Mouse (Mus musculus): Measurements from ENCODE around the gene Vmn1r95. TPM values are rescaled to one million over a fixed set of nuclear protein-coding genes. Genes with fewer than 3 reads are reported as not detected.
"Not testable (repeated sequence)": the region's sequence is repeated elsewhere in the genome, so short reads cannot be mapped to it uniquely, and the experiment has no call there.

Gene Vmn1r95
- polyA plus RNA-seq (2015; fragmentation: Nextera tagmentation; extraction: Ambion mirVana): not detected in 2 replicates

DNA sequence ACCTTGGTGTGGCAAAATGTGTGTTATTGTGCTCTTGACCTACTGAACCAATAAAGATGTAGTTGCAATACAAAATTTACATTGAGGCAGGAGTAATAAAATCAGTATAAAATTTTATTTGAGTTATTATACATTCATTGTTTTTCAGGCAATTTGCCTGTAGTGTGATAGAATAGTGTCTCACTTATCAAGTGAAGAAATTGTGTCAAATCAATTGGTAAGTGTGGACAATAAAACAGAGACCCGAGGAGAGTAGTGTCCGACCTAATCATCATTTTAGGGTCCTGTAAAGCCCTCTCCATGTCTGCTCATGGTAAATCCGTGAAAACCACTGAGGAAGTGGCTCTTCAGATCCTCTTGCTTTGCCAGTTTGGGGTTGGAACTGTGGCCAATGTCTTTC, at the start of gene Vmn1r95:
Vmn1r95 (plus strand) TSS at position 301 of the 400 bp plus-strand sequence.
- not testable (repeated sequence) for ATAC-seq (replicated peaks; ENCODE audit: low FRiP score); H3K27me3 ChIP-seq; H3K4me1 ChIP-seq; H3K27ac ChIP-seq; H3K4me3 ChIP-seq (replicated peaks); H3K9me3 ChIP-seq (replicated peaks); H3K4me2 ChIP-seq; H3K36me3 ChIP-seq; H3K9ac ChIP-seq
- WGBS: no CpG with 5 or more reads among the region's 3 CpGs

DNA sequence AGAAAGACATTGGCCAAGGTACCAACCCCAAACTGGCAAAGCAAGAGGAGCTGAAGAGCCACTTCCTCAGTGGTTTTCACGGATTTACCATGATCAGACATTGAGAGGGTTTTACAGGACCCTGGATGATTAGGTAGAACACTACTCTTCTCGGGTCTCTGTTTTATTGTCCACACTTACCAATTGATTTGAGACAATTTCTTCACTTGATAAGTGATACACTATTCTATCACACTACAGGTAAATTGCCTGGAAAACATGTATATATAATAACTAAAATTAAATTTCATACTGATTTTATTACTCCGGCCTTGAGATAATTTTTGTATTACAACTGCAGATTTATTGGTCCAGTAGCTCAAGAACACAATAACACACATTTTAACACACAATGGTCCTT, 25.2 kb upstream of the Vmn1r95 start, which contains the start of gene Vmn1r94:
Vmn1r94 (minus strand) TSS at position 101 of the 400 bp plus-strand sequence.
- not testable (repeated sequence) for ATAC-seq (replicated peaks; ENCODE audit: low FRiP score); H3K27ac ChIP-seq; H3K27me3 ChIP-seq; H3K4me3 ChIP-seq (replicated peaks); H3K9me3 ChIP-seq (replicated peaks); H3K36me3 ChIP-seq; H3K4me1 ChIP-seq; H3K9ac ChIP-seq; H3K4me2 ChIP-seq
- no CpG with 5 or more reads among the region's 3 CpGs for WGBS

DNA sequence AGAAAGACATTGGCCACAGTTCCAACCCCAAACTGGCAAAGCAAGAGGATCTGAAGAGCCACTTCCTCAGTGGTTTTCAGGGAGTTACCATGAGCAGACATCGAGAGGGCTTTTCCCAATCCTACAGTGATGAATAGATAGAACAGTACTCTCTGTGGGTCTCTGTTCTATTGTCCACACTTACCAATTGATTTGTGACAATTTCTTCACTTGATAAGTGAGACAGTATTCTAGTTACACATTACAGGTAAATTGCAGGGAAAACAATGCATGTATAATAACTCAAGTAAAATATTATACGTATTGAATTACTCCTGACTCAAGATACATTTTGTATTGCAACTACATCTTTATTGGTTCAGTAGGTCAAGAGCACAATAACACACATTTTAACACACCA, 12.0 kb downstream of the Vmn1r95 start, which contains the start of gene Gm6164:
Gm6164 (minus strand) TSS at position 101 of the 400 bp plus-strand sequence.
- WGBS: no CpG with 5 or more reads among the region's 2 CpGs
- H3K4me3 ChIP-seq (replicated peaks); H3K9ac ChIP-seq: not testable (repeated sequence)

GRCm38 (mm10) chr7:20233728-20234127, 40.2 kb downstream of the Vmn1r95 start, which contains the start of gene Gm4498:
Gene Gm4498, minus strand, starts transcription at chr7:20233828.
- not testable (repeated sequence) for H3K4me2 ChIP-seq; H3K36me3 ChIP-seq; H3K27ac ChIP-seq; H3K4me1 ChIP-seq; H3K27me3 ChIP-seq; H3K9ac ChIP-seq; H3K9me3 ChIP-seq (replicated peaks); ATAC-seq (replicated peaks; ENCODE audit: low FRiP score); H3K4me3 ChIP-seq (replicated peaks)
- WGBS: no CpG with 5 or more reads among the region's 2 CpGs

More for the DNA sequence above, 12.0 kb downstream of the Vmn1r95 start, which contains the start of gene Gm6164:
- H3K4me1 ChIP-seq; H3K36me3 ChIP-seq; H3K4me2 ChIP-seq; H3K27me3 ChIP-seq; H3K9me3 ChIP-seq (replicated peaks); H3K27ac ChIP-seq; ATAC-seq (replicated peaks; ENCODE audit: low FRiP score): not testable (repeated sequence)

Other genes with a start within 250 kb of the Vmn1r95 start
- 0.18 and 0.45 TPM in 2 replicates for gene Igsf23, start 243.0 kb upstream of the Vmn1r95 start, polyA plus RNA-seq (2015; fragmentation: Nextera tagmentation; extraction: Ambion mirVana)
- not detected in 2 replicates for gene Ceacam20, start 228.3 kb upstream of the Vmn1r95 start, polyA plus RNA-seq (2015; fragmentation: Nextera tagmentation; extraction: Ambion mirVana)
- gene Nlrp9b, start 202.2 kb upstream of the Vmn1r95 start, polyA plus RNA-seq (2015; fragmentation: Nextera tagmentation; extraction: Ambion mirVana): not detected in 2 replicates
- not detected in 2 replicates for gene Vmn1r91, start 94.0 kb upstream of the Vmn1r95 start, polyA plus RNA-seq (2015; fragmentation: Nextera tagmentation; extraction: Ambion mirVana)
- gene Gm16442, start 71.1 kb upstream of the Vmn1r95 start, polyA plus RNA-seq (2015; fragmentation: Nextera tagmentation; extraction: Ambion mirVana): not detected in 2 replicates
- not detected in 2 replicates for gene Vmn1r93, start 54.6 kb upstream of the Vmn1r95 start, polyA plus RNA-seq (2015; fragmentation: Nextera tagmentation; extraction: Ambion mirVana)
- not detected in 2 replicates for gene Vmn1r94, start 25.3 kb upstream of the Vmn1r95 start, polyA plus RNA-seq (2015; fragmentation: Nextera tagmentation; extraction: Ambion mirVana)
- not detected in 2 replicates for gene Gm6164, start 11.9 kb downstream of the Vmn1r95 start, polyA plus RNA-seq (2015; fragmentation: Nextera tagmentation; extraction: Ambion mirVana)
- gene Gm4498, start 40.1 kb downstream of the Vmn1r95 start, polyA plus RNA-seq (2015; fragmentation: Nextera tagmentation; extraction: Ambion mirVana): not detected in 2 replicates
- gene Gm5890, start 69.1 kb downstream of the Vmn1r95 start, polyA plus RNA-seq (2015; fragmentation: Nextera tagmentation; extraction: Ambion mirVana): not detected in 2 replicates
- gene Gm4133, start 140.4 kb downstream of the Vmn1r95 start, polyA plus RNA-seq (2015; fragmentation: Nextera tagmentation; extraction: Ambion mirVana): not detected in 2 replicates
- not detected in 2 replicates for gene Gm5728, start 181.7 kb downstream of the Vmn1r95 start, polyA plus RNA-seq (2015; fragmentation: Nextera tagmentation; extraction: Ambion mirVana)
- not detected in 2 replicates for gene Vmn1r100, start 224.2 kb downstream of the Vmn1r95 start, polyA plus RNA-seq (2015; fragmentation: Nextera tagmentation; extraction: Ambion mirVana)
- not detected in 2 replicates for gene Vmn1r101, start 248.9 kb downstream of the Vmn1r95 start, polyA plus RNA-seq (2015; fragmentation: Nextera tagmentation; extraction: Ambion mirVana)